Mouse (Mus musculus) gastrocnemius, postnatal 4 days (tissue): ENCODE results near the gene Grk3. TPM values are rescaled to one million over a fixed set of nuclear protein-coding genes. Genes with fewer than 3 reads are reported as not detected.
A peak's percentile ranks its signal among the peaks of the same experiment; 100 is the strongest.

Experiments
- DNase-seq, 2 experiments: peaks; one replicate each; pipeline ENCODE4 v3.0.0; 2021 to 2022; ENCODE audit warnings: low spot score in 2 of 2, mixed read lengths in 2 of 2
- total RNA-seq, 2 experiments: library from RNA; stranded (reverse); gene quantifications; 2 replicates each; pipeline ENCODE4 v1.2.3; 2021

Gene Grk3
- total RNA-seq, 2 experiments from 2014 or later = 7.4 to 8.4 TPM

DNA sequence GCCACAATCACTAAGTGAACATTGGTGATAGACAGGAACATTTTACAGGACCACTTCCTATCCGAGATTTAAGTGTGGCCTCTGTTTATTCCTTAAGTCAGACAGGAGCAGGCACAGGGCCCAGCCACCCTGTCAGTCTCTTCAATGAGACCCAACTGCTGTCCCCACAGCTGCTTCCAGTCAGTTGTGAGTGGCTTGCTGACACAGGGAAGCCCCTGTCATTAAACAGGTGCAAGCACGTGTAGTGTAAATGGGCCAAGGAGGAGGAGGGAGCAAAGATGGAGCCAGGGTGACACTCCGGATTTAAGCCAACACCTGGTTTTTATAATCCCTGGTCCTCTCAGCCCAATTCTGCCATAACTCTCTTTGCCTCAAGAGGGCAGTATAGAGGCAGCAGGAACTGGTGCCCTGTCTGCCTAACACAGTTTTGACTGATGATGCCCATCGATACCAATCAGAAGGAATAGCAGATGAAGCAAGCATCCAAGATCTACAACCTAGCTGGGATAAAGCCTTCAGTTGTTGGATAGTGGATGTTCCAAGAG is 138.7 kb downstream of the Grk3 start:
- DNase-seq = peak in 1 of 2 experiments; percentile 42

DNA sequence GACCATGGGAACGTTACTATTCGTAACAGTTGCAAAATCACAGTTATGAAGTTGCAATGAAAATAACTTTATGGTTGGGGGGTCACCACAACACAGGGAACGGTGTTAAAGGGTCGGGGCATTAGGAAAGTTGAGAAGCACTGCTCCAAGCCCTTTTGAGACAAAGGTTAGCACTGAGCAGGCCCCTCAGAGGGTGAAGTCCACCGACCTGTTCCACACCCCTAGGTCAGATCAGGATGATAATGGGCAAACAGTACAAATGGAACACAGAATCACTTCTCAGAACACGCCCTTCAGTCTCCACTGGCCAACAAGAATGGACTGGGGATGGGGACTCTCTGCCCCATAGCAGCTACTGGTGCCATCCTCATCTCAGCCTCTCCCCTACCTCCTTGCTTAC is 142.6 kb downstream of the Grk3 start:
- DNase-seq = no peak

DNA sequence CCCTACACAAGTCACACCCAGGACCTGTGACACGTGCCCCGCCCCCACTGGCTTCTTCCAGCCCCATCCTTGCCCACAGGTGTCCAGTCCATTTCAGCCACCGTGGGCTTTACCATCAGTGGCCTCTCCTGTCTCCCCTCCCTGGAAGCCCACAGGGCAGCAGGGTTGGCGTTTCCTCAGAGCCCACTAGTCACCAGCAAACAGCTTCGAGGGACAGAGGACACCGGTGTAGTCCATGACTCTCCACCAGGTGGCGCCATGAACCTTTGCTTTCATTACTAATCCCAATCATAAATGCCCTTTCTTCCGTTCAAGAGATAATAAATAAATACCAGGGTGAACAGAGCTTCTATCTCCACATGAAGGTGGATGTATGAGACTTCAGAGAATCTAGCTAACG is 144.9 kb downstream of the Grk3 start:
- peak; percentile 55 to 73 for DNase-seq

DNA sequence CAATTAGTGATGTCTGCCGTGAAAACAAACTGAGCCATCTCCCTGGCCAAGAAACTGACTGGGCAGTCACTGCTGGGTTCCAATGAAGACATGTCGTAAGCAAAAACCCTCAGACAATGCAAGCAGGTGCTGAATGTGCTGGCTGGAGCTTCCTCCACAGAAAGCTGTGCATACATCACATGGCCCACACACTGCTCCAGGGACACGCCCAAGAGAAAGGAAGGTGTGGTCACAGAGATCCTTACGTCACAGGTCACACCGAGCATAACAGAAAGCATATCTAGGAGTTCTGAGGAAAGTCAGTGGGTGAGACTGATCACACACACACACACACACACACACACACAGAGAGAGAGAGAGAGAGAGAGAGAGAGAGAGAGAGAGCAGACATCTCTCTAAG is 147.0 kb downstream of the Grk3 start:
- no peak for DNase-seq

DNA sequence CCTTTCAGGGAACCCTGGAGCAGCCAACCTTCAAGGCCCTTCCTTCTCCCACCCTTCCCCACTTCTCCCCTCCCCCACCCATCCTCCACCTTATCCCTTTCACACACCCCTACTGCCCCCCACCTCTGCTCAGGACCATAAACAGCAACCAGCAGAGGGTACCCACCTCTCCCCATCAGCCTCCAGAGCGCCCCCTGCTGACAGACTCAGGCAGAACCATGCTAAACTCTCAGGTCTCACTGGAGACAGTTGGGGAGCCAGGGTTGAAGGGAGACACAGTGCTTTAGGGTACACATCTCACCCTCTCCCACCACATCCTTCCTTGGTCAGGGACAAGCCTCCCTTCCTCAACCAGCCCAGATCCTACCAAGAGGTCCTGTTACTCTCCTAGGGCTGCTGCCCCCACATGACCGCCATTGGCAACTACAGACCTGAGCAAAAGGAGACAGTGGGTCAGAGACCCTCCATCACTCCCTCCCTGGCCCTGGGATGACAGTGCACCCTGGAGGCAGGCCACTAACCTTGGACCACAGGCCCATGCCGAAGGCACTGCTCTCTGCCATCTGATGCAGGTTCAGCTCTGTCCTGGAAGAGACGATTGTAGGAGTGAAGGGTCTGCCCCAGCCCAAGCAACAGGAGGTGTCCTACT is 150.7 kb downstream of the Grk3 start:
- DNase-seq = peak in 1 of 2 experiments; percentile 48

Other genes starting within 250 kb of the Grk3 start
- gene Myo18b, start 119.4 kb downstream of the Grk3 start, total RNA-seq = 100 to 1,000 TPM; 213 TPM
- not detected for gene Crybb2, start 54.3 kb upstream of the Grk3 start, total RNA-seq
- 1 to 10 TPM; 1.8 to 2.0 TPM for gene Crybb3, start 65.8 kb upstream of the Grk3 start, total RNA-seq
- 10 to 100 TPM; 50.3 to 50.7 TPM for gene 2900026A02Rik, start 205.4 kb upstream of the Grk3 start, total RNA-seq
- not detected for gene Tmem211, start 211.1 kb upstream of the Grk3 start, total RNA-seq